Mouse (Mus musculus) thymus, postnatal 4 days (tissue): ENCODE data around the gene Cacng4.
A peak's percentile ranks its signal among the peaks of the same experiment; 100 is the strongest.

Source experiments
- DNase-seq: peaks from one replicate; pipeline ENCODE4 v3.0.0; 2021

Gene Cacng4

GRCm38 (mm10) chr11:107794547-107795269, at the start of gene Cacng4:
Gene Cacng4, minus strand, starts transcription at chr11:107794557.
- DNase-seq = peak; percentile 75

- no peak for DNase-seq
These were observed 39.1 kb upstream of the Cacng4 start for GRCm38 (mm10) chr11:107833351-107834040.

GRCm38 (mm10) chr11:107817196-107817595, 22.8 kb upstream of the Cacng4 start:
- peak; percentile 49 for DNase-seq

GRCm38 (mm10) chr11:107812941-107813648, 18.7 kb upstream of the Cacng4 start:
- no peak for DNase-seq

GRCm38 (mm10) chr11:107812429-107812828, 18.1 kb upstream of the Cacng4 start:
- no peak for DNase-seq

- peak; percentile 81 for DNase-seq
These were observed 14.2 kb upstream of the Cacng4 start for GRCm38 (mm10) chr11:107808508-107808907.

GRCm38 (mm10) chr11:107806058-107806457, 11.7 kb upstream of the Cacng4 start:
- DNase-seq = no peak

GRCm38 (mm10) chr11:107801946-107802345, 7.6 kb upstream of the Cacng4 start:
- DNase-seq = no peak

- peak; percentile 57 for DNase-seq
These were observed 5.0 kb upstream of the Cacng4 start for GRCm38 (mm10) chr11:107799331-107799730.

GRCm38 (mm10) chr11:107796346-107796745, 2.0 kb upstream of the Cacng4 start:
- peak; percentile 43 for DNase-seq

GRCm38 (mm10) chr11:107795384-107796035, 1.2 kb upstream of the Cacng4 start:
- no peak for DNase-seq

- peak; percentile 59 for DNase-seq
These were observed 259 bp downstream of the Cacng4 start for GRCm38 (mm10) chr11:107794103-107794493.

GRCm38 (mm10) chr11:107793200-107794102, 906 bp downstream of the Cacng4 start:
- DNase-seq = peak; percentile 81

- peak; percentile 36 for DNase-seq
These were observed 2.2 kb downstream of the Cacng4 start for GRCm38 (mm10) chr11:107792136-107792535.

- no peak for DNase-seq
These were observed 8.6 kb downstream of the Cacng4 start for GRCm38 (mm10) chr11:107785761-107786160.

GRCm38 (mm10) chr11:107785288-107785687, 9.1 kb downstream of the Cacng4 start:
- no peak for DNase-seq

- no peak for DNase-seq
These were observed 10.2 kb downstream of the Cacng4 start for GRCm38 (mm10) chr11:107783861-107784754.

GRCm38 (mm10) chr11:107782591-107782990, 11.8 kb downstream of the Cacng4 start:
- DNase-seq = no peak

- DNase-seq = no peak
These were observed 15.5 kb downstream of the Cacng4 start for GRCm38 (mm10) chr11:107778859-107779258.

- no peak for DNase-seq
These were observed 16.9 kb downstream of the Cacng4 start for GRCm38 (mm10) chr11:107777487-107777886.

GRCm38 (mm10) chr11:107773312-107773711, 21.0 kb downstream of the Cacng4 start:
- DNase-seq = no peak
